Mouse (Mus musculus): ENCODE measurements around the gene Ablim1.

Ablim1 gene

GRCm38 (mm10) chr19:57009653-57010052 lies 305.1 kb downstream of the Ablim1 start:
- no peak for DNase-seq (ENCODE audit: low spot score)

- peak; percentile 61 for DNase-seq (ENCODE audit: low spot score)
Measured at GRCm38 (mm10) chr19:57007781-57008710, 306.7 kb downstream of the Ablim1 start, which contains the start of gene Afap1l2. Gene Afap1l2, minus strand, starts transcription at chr19:57008228.

GRCm38 (mm10) chr19:57007291-57007690 lies 307.4 kb downstream of the Ablim1 start:
- no peak for DNase-seq (ENCODE audit: low spot score)

GRCm38 (mm10) chr19:57006841-57007240 lies 307.9 kb downstream of the Ablim1 start:
- DNase-seq (ENCODE audit: low spot score), result no peak

GRCm38 (mm10) chr19:57005062-57005461 lies 309.7 kb downstream of the Ablim1 start:
- DNase-seq (ENCODE audit: low spot score), result no peak

GRCm38 (mm10) chr19:57003460-57003810 lies 311.3 kb downstream of the Ablim1 start:
- no peak for DNase-seq (ENCODE audit: low spot score)

GRCm38 (mm10) chr19:57002741-57003459 lies 311.8 kb downstream of the Ablim1 start:
- no peak for DNase-seq (ENCODE audit: low spot score)

- DNase-seq (ENCODE audit: low spot score), result no peak
Measured at GRCm38 (mm10) chr19:57001926-57002325, 312.8 kb downstream of the Ablim1 start.

- no peak for DNase-seq (ENCODE audit: low spot score)
Measured at GRCm38 (mm10) chr19:57000592-57000991, 314.1 kb downstream of the Ablim1 start.

GRCm38 (mm10) chr19:56999781-57000180 lies 314.9 kb downstream of the Ablim1 start:
- no peak for DNase-seq (ENCODE audit: low spot score)

GRCm38 (mm10) chr19:56998910-56999309 lies 315.8 kb downstream of the Ablim1 start:
- no peak for DNase-seq (ENCODE audit: low spot score)

GRCm38 (mm10) chr19:56998331-56998730 lies 316.4 kb downstream of the Ablim1 start:
- DNase-seq (ENCODE audit: low spot score), result no peak

- DNase-seq (ENCODE audit: low spot score), result peak; percentile 84
Measured at GRCm38 (mm10) chr19:56997164-56997599, 317.5 kb downstream of the Ablim1 start.

- DNase-seq (ENCODE audit: low spot score), result no peak
Measured at GRCm38 (mm10) chr19:56995441-56995840, 319.3 kb downstream of the Ablim1 start.

- no peak for DNase-seq (ENCODE audit: low spot score)
Measured at GRCm38 (mm10) chr19:56994653-56995052, 320.1 kb downstream of the Ablim1 start.

GRCm38 (mm10) chr19:56993763-56994162 lies 321.0 kb downstream of the Ablim1 start:
- no peak for DNase-seq (ENCODE audit: low spot score)

GRCm38 (mm10) chr19:56992978-56993545 lies 321.7 kb downstream of the Ablim1 start:
- no peak for DNase-seq (ENCODE audit: low spot score)

GRCm38 (mm10) chr19:56990367-56991111 lies 324.2 kb downstream of the Ablim1 start:
- DNase-seq (ENCODE audit: low spot score), result peak; percentile 67

- DNase-seq (ENCODE audit: low spot score), result no peak
Measured at GRCm38 (mm10) chr19:56989171-56989570, 325.5 kb downstream of the Ablim1 start.

GRCm38 (mm10) chr19:56984229-56984628 lies 330.5 kb downstream of the Ablim1 start:
- DNase-seq (ENCODE audit: low spot score), result no peak

- DNase-seq (ENCODE audit: low spot score), result no peak
Measured at GRCm38 (mm10) chr19:56983757-56984156, 331.0 kb downstream of the Ablim1 start.
